Mouse (Mus musculus) cerebellum, adult (tissue): Measurements from ENCODE around the gene Creb3.
"Not testable (repeated sequence)": the region's sequence is repeated elsewhere in the genome, so short reads cannot be mapped to it uniquely, and the experiment has no call there.

ENCODE experiments used
- ATAC-seq: cut with Nextera tagmentation; 2 replicates; pipeline ENCODE4 v1.9.2; 2017; ENCODE audit warnings: mild to moderate bottlenecking, moderate library complexity, mixed read lengths; ENCODE audit not compliant: insufficient number of reproducible peaks, low FRiP score, low TSS enrichment

Creb3 gene

DNA sequence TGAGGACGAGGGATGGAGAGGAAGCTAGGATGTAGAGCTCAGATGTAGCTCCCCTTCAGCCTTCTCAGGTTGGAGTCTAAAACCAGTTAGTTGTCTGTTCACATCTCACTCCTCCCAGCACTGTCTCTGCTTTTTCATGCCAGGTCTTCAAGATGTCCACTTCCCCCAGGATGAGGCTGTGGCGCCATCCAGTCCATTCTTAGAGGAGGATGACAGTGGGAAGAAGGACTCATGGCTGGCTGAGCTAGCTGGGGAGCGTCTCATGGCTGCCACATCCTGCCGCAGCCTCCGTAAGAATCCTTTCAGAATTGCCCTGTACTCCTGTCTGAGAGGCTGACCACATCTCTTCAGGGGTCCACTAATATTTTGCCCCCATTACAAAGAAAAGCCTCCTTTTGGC lies 18.6 kb downstream of the Creb3 start:
- no peak for ATAC-seq

DNA sequence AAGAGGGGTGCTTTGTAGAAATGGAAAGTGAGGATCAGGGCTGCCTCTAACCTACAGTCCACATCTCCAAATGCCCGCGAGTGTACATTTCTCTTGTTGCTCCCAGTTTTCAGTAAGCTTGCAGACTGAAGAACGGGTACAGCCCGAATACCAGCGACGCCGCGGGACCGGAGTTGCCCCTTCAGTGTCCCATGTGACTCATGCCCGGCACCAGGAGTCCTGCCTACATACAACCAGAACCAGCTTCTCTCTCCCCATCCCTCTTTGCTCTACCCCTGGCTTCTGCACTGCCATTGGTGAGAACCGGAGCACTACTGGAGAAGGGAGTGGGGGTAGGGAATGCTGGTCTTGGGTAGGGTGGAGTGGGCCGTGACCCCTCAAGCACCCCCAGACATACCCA lies 19.2 kb downstream of the Creb3 start:
- no peak for ATAC-seq

- no peak for ATAC-seq
Observed at GRCm38 (mm10) chr4:43582241-43582640, 20.1 kb downstream of the Creb3 start.

GRCm38 (mm10) chr4:43583421-43583820 lies 21.3 kb downstream of the Creb3 start:
- ATAC-seq: no peak

GRCm38 (mm10) chr4:43584444-43585416 lies 22.6 kb downstream of the Creb3 start, which contains the start of gene Msmp:
Msmp (minus strand) TSS chr4:43584494.
- ATAC-seq: 0 out of 2 replicates have a peak, but pooled peaks have one; percentile 20

DNA sequence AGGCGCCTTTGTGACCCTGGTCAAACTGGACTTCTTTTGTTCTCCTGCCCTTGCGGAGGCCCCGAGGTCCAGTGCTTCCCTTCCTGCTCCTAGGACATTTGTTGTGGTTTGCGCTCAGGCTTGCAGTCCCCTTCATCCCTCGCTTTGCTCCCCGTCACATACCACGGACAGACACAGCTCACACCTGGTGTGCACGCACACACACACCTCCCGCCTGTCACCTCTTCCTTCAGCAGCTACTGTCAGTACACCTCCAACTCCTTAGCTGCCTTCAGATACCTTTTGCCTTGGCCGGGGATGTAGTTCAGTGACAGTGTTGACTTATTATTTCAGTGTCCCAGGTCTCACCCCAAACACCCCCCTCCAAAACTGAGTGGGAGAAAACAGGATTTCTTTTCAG lies 23.6 kb downstream of the Creb3 start:
- no peak for ATAC-seq

DNA sequence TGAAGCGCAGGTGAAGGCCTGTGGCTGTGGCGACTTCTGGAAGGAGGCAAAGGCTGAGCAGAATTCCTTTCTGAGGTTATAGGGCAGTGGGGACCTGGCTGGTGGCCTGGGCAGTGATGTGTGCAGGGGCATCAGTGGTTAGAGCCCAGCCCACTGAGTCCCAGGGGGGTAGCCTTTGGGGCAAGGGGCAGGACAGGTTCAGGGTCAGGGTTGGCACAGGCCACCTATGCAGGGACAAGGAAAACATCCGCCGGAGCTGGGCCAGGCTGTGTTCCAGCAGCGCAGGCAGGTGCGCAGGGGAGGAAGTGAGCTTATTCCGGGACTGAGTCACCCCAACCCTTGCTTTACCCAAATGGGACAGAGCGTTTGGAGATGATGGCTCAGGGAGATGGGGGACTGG lies 24.3 kb downstream of the Creb3 start:
- no peak for ATAC-seq

GRCm38 (mm10) chr4:43587681-43588080 lies 25.5 kb downstream of the Creb3 start:
- no peak for ATAC-seq

DNA sequence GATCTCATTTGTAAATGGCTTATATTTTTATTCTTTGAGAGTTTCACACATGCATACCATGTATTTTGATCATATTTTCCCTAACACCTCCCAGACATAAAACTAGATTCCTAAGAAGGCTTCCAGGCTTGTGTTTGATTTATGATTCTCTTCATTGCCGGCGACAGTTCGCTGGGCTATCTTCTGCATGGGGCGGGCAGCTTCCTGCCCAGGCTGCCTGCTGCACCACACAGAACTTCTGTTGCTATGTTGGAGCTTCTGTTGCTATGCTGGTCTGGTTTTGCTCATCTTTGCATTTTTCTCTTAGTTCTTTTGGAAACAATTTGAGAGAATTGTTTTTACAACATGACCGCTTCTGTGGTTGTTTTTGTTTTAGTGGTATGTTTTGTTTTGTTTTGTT lies 29.4 kb downstream of the Creb3 start:
- no peak for ATAC-seq

DNA sequence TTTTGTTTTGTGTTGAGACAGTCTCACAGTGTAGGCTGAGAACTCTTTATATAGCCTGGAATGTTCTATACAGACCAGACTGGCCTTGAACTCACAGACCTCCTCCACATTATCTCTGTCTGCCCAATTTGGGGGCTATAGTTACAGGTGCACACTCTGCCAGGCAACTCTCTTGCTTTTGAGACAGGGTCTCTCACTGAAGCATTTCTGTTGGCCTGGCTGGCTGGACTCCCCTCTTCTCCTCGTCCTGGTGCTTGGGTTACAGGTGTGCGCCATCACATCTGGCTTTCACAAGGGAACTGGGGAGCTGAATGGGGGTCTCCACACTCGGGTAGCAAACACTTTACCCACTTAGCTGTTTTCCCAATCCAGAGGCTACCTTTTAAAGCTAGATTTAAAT lies 29.8 kb downstream of the Creb3 start:
- no peak for ATAC-seq

DNA sequence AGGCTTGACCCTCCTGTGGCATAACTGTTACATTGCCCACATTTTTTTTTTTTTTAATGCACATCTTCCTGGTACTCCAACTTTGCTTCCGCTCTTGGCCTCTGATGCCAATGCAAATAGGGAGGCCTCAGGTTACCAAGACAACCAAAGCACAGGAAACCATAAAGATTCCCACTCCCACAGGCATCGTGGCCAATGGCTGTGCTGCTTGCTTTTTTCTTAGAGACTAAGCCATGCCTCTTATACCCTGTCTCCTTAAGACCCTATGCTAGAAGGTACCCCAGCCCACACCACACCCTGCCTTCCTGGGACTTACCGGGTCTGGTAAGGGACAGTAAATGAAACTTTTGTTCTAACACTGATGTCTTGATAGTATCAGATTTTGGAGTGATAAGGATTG lies 31.3 kb downstream of the Creb3 start:
- no peak for ATAC-seq

DNA sequence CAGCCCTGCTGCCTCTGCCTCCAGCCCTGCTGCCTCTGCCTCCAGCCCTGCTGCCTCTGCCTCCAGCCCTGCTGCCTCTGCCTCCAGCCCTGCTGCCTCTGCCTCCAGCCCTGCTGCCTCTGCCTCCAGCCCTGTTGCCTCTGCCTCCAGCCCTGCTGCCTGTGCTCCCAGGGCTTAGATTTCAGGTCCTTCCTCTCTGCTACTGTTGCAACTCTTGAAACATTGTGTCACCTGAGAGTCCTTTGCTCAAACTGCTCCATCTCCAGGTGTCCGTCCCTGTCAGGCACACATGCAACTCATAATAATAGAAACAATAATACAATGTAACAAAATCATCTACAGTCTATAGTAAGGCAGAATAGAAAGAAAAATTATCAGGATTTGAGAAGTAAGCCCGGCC lies 34.5 kb downstream of the Creb3 start:
- ATAC-seq: not testable (repeated sequence)

DNA sequence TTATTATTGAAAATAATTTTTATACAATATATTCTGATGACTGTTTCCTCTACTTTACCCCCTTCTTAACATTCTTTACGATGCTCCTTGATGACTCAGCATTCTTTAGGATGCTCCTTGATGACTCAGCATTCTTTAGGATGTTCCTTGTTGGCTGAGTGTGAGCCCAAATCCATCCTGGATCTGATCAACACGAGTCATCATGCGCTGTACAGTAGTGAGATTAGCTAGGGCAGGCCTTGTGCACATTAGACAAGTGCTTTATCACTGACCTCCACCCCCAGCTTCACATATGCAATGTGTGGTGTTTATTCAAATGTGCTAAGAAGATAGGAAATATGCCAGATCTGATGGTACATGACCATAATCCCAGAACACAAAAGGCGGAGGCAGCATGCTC lies 36.1 kb downstream of the Creb3 start:
- no peak for ATAC-seq

GRCm38 (mm10) chr4:43598650-43599380 lies 36.7 kb downstream of the Creb3 start:
- ATAC-seq: no peak

DNA sequence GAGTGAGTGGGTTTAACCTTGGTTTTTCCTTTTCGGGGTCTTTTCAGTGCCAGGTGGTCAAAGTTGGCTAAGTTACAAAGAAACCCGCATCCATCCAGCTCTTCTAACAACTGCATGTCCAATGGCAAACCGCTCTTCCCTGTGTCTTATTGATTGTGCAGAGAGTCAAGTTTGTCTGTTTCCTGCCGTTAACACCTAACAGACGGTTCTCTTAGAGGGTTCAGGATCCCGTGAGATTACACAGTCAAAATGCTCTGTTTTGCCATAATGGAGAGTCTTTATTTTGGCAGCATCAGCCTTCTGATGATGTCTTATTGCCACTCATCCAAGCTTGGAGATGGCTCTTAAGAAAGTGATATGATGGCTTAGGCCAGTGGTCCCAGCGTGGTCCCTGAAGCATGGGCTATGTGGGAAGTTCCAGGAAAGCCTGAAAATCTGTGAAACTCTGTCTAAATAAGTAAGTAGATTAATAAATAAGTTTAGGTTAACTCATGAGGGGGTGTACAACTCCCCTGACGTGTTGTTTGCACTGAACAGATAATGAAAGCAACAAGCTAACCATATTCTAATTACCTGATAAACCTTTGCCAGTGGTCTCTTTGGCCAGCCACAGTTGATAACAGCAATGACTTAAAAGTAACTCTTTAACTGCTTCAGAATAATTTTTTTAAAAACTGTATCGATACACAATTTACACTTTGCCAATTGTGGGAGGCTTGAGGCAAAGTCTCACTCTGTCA lies 38.2 kb downstream of the Creb3 start:
- ATAC-seq: no peak

DNA sequence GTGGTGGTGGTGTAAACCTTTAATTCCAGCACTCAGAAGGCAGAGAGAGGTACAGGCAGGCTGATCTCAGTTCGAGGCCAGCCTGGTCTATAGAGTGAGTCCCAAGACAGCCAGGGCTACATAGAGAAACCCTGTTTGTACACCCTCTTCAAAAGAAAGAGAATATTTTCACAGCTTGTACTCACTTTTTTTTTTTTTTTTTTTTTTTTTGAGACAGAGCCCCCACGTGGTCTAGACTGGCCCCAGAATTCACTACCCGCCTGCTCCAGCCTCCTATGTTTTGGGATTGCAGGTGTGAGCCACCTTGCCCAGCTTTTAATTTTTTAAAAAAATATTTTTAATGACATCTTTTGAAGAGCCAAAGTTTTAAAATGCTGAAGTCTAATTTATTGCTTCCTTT lies 42.0 kb downstream of the Creb3 start:
- ATAC-seq: no peak

DNA sequence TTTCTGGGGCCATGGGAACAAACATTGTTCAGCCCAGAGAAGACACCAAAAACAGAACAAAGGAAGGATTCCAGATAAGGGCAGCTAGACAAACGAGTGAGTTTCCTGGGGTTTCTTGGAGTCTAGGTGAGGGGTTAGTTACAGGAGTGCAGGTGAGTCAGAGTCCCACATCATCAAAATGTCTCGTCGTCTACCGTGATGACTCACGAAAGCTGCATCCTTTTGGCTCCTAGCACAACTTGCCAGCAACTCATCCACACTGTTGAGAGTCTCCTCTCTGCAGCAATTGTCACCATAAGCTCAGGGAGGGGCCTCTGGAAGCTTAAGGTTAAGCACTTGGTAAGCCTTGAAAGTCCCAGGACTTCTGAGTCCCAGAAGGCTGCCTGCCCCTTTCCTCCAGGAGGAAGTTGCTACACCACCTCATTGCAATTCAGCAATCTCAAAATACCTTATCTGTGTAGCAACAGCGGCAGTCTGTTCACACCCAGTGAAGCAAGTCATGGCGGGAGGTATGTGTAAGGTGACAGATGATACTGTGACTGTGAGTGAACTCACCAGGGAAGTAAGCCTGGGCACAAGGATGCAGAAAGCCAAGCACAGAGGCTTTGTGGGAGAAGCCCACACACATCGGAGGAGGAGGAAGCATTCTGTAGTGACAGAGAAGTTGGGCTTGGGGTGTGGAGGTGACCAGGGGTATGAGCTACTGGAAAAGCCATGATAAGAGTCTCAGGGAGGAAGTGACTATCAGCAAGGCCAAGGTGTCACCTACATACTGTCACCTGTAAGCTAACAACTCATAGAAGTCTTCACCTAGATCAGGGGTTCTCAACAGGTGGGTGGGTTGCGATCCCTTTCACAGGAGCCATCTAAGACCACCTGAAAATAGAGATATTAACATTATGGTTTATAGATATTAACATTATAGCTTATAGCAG lies 42.9 kb downstream of the Creb3 start:
- no peak for ATAC-seq

- no peak for ATAC-seq
Observed at GRCm38 (mm10) chr4:43612534-43612933, 50.4 kb downstream of the Creb3 start.

DNA sequence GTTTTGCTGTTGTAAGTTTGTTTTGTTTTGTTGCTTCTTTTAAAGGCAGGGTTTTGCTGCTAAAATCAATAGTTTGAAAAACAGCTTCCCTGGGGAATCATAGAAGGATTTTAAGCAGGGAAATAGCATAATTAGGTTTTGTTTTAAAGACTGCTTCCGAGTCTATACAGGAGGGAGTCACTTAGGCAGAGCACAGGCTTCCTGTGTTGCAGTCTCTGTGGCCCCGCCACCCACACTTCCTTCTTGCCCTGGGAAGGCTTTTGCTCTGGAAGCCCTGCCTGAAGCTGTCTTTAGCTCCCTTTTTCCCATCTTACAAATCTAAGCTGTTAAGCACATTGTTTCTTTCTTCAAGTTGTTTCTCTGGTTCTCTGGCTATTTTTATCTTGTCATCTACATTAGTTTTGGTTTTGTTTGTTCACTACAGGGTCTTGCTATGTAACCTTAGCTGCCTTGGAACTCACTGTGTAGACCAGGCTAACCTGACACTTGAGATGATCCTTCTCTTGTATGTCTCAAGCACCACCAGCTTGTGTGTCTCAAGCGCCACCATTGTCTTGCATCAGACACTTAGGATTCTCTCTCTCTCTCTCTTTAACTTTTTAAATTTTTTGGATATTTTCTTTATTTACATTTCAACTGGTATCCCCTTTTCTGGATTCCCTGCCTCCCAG lies 51.1 kb downstream of the Creb3 start:
- no peak for ATAC-seq
